Mouse (Mus musculus) cerebellum, adult 8-10 months (tissue): ENCODE data around the gene Gcnt2.
"Not testable (repeated sequence)": the region's sequence is repeated elsewhere in the genome, so short reads cannot be mapped to it uniquely, and the experiment has no call there.

Experiments
- DNase-seq: peaks from one replicate; pipeline ENCODE4 v3.0.0; 2022

Gcnt2 gene

DNA sequence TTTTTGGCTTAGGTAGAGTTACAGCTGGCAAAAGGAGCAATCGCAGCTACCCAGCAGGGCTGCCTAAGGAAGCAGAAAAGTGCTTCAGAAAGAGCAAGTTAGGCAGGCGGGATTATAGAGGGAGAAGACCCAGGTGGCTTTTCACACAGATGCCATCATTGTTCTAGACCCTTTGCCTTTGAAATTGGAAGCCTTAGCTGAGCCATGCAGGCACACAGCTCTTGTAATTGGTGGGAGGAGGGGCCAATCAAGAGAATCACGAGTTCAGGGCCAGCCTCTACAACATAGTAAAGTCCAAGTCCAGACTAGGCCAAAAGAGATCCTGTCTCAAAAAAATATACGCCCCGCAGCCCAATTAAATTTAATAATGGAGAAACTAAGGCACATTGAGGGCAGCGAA is 48.5 kb downstream of the Gcnt2 start:
- DNase-seq, result no peak

DNA sequence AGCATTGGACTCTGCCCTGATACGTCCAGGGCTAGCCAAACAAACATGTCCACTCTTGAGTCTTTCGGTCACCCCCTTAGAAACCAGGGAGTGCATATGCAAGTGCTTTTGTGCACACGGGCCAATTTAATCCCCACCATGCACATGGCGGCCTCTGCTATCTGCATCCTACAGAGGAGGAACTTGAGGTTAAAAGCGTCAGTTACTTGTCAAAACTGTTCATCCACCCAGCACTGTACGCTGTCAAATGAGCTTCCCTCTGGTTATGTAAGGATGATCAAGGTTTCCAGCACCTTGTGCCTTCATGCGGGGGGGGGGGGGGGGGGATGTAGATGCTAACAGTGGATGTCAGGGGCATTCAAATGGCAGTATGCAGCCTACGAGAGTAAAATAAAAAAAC is 49.5 kb downstream of the Gcnt2 start:
- DNase-seq, result no peak

DNA sequence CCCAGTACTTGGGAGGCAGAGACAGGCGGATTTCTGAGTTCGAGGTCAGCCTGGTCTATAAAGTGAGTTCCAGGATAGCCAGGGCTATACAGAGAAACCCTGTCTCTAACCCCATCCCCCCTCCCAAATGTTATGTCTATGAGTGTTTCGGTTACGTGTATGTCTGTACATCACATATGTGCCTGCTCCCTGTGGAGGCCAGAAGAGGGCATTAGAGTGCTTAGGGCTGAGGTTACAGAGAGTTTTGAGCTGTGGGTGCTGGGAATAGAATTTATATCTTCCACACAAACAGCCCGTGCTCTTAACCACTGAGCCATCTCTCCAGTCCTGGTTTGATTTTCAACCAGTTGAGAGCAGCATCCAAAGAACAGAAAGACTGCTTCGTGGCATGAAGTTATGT is 50.5 kb downstream of the Gcnt2 start:
- no peak for DNase-seq

DNA sequence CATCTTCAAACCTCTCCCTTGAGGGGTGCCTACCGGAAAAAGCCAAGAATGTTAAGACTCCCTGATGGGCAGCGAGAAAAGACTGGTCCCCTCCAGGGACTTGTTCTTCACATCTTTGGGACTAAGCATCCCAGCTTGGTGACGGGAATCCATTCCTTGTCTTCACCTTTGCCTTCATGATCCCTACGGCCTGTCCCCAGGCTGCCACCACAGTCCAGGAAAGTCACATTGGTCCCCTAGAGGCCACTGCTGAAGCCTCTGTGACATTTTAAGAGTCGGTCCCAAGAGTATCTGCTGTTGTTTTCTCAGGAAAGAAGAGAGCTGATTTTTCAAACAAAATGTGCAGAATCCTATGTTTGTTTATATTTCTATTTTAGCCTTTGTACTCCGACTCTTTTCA is 52.4 kb downstream of the Gcnt2 start:
- no peak for DNase-seq

DNA sequence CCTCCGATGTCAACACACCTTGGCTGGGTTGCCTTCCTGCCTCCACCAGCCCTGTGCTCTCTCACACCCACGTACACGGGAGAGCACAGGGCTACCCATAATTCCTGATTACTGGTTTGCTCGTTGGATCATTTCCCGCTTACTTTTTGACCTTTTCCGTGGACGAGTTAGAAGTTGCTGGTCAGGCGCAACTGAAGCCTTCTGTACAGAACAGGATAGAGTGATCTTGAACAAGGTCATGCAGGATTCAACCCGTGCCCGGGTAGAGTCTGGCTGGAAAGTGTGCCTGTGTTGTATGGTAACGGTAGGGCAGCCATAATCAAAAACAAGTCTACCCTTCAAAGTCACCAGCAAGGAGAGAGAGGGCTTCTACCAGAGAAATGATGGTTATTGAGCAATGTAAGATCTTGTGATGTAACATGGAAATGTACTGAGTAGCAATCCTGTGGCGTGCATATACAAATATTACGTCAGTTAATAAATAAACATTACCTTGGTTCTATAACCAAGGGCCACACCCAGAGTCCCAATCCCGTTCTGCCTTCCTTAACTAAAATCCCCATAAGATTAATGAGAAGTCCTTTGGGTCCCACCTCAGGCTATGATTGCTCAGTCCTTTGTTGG is 54.0 kb downstream of the Gcnt2 start:
- DNase-seq, result no peak

DNA sequence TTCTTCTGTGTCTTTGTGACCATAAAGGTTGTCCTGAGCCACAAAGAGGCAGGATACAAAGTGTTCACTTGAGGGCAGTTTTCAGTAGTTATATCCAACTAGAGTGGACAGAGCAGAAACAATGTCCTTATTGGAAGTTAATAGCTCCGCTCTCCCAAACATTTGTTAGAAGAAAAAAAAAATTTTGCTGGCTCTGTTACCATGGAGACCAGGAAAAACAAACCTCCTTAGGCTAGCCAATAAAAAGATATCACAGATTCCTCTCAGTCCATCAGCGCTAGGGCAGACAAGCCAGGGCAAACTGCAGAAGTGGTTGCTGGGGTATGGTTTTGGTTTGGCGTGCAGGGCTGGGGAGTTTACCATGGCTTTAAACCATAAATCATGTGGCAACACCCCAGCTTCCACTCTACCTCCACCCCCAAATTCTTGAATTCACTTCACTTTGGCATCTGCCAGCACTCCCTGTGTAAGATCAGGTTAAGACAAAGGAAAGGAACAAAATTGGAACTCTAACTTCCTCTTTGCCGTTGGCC is 54.6 kb downstream of the Gcnt2 start:
- no peak for DNase-seq

DNA sequence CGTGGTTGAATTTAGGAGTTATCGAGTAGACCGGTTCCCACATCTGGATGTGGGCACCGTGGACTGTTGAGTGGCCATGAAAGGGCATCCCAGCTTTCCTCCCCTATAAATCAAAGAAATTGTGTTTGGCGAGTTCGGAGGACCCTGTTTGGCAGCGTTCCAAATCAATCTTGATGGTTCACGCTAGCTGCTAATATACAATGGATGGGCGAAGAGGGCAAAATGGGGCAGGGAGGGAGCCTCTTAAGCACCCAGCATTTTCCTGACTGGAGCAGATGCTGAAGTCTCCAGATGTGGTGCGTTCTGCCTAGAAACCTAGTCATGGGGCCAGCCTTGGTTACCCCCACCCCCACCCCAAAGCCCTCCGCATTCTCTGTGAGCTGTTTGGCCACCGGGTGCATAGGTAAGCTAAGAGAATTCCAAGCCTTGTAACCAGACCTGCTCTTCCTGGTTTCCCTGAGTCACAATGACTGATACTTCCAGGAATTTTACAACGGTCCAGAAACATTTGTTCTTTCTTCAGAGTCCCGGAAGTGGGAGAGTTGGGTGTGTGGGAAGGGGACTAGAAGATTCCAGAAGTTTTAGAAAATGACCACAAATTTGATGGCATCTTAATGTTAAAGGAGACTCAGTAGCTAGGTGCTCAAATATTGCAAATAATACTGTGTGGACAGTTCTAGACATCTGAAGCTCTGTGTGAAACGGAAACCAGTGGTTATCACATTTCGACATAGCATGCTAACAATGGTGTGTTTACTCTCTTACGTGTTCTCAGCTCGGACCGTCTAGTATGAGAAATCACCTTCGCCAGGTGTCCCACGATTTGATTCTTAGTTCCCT is 57.0 kb downstream of the Gcnt2 start:
- DNase-seq, result no peak

DNA sequence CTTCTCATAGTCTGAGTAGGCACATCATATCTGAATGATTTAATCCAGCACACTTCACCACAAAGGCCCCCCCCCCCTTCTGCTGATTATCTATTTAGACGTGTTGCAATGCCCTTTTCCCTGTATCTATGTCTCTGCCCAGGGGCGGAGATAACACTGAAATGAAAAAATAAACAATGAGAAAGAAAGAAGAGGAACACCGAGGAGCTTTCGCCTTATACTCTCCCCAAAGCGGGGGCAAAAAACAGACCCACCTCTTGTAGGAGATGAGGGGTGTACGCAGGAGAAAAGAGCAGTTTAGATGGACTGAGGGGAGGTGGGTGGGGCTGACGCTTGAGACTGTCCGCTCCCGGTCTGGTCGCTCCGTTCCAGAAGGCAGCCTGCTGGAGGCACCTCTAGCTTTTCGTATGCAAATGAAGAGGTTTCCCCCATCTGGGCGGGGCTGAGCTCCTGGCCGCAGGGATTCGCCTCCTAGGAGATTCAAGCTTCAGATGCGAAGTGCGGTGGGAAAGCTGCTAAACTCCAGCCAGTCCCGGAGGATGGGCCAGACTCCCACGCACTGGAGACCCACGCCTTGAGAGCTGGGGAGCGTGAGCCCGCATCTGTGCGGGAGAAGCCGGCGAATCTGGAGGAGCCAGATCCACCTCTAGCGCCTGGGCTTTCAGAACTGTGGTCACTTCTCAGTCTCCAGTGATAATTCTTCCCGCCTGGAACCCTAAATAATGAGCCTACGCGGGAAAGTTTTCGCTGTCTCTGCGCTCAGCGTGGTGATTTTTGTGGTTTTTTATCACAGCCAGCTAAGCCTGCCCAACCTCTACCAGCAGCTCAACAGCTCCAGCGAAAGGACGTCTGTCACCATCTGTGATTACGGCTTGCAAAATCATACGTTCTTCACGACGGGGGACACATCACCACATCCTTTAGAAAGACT is 57.9 kb downstream of the Gcnt2 start:
- peak; percentile 3 for DNase-seq

DNA sequence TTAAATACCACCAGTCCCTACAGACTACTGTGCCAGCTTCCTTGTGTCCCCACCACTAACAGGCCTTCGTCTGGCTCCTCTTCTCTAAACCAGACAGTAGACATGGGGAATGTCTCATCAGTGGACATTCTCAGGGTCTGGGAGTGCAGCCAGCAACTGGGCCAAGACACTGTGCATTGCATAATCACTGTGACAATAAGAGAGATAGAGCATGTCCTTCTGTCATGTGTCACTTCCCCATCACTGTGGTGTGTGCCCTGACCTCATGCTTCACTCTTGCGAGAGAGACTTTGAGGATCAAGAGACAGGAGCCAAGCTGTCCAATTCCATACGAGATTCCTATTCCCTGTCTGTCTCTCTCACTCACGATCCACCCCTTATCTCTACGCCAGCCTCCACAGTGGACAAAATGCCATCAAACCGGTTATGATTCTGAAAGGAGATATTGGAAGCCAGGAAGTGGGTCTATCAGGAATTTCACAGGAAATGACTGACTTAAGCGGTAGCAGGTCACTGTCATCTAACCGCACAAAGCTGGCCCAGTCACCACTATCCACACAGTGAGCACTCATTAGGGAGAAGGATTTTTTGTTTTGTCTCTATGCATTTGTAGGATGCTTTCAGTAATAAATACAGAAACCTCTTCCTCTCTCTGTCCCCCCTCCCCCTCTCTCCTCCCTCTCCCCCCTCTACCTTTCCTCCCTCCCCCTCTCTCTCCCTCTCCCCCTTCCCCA is 61.9 kb downstream of the Gcnt2 start:
- DNase-seq, result no peak

DNA sequence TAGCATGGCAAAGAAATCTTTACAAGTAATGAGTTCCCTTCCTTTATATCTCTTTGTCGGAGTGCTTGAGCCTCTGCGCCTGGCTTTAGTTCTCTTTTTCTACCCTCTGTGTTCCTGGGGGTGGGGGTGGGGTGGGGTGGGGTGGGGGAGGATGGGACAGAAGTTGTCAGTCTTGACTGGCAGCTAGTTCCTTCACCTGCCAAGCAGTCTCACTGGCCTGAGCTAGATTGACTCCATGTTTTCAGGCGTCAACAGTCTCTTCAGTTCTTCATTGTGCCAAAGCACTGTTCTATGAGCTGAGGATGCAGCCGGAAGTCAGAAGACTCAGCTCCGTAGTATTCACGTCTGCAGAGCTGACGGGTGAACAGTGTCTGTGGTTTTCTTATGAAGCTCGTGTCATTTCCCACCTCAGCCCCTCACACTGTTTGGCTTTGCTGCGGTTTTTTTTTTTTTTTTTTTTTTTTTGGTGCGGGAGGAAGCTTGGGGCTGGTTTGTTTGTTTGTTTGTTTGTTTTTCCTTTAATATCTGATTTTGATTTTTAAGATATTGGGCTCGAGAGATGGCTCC is 62.8 kb downstream of the Gcnt2 start:
- DNase-seq, result no peak

DNA sequence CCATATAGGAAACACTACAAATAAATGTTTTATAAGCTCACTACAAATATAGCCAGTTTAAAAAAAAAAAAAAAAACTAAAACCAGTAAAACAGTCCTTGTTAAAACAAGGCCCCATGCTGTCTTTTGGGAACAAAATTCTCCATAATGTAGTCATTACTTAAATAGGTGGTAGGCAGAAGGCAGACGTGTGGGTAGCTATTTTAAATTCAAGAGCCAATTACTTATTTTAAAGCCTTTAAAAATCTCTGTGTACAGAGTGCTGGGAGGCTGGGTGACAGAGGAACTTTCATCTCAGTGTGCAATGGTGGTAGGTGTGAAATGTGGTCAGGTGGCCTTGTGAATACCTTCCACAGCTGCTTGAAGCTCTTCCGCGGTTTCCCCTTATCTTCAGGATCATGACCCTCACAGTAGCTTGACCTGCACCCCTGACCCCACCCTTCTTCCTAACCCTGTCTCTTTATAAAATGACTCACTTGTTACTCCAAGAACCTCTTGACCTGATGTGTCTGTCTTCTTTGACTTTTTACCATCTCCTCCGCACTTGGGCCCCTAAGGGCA is 64.3 kb downstream of the Gcnt2 start:
- DNase-seq, result no peak

DNA sequence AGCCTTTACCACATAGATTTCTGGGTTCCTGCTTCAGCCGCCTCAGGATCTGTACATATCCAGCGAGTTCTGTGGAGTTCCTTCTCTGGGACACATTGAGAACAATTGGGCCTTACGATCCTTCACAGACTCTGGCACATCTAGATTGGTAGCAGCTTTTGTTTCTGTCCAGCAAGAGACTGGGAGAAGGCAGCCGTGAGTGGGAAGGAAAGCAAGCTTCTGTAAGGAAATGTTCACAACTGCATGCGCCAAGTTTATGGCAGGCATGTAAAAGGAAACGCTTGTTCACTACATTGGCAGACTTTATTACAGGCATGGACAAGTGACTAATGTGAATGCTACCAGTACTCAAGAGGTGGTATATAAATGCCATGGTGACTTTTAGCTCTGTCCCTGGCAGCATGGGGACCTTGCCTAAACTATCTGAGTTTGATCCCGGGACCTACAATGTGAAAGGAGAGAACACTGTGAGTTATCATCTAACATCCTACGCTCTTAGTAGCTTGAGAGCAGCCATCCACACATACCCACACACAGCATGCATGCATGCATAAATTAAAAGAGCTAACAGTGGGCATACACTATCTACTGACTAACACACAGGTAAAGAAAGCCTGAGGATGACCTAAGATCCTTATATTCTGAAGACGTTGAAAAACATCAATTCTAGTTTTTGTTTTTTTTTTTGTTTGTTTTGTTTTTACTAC is 68.8 kb downstream of the Gcnt2 start:
- DNase-seq, result no peak

DNA sequence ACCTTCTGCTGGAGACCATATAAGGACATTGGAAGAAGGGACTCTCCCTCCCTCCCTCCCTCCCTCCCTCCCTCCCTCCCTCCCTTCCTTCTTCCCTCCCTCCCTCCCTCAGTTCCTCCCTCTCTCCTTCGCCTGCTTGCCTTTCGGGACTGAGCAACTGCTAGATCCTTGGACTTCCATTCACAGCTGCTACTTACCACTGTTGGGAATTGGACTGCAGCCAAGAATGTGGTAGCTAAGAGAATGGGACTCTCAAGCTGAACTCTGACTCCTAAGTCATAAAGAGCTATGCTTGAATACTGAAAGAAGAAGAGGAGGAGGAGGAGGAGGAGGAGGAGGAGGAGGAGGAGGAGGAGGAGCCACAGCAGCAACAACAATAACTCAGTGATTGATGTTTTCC is 72.3 kb downstream of the Gcnt2 start:
- DNase-seq, result not testable (repeated sequence)

DNA sequence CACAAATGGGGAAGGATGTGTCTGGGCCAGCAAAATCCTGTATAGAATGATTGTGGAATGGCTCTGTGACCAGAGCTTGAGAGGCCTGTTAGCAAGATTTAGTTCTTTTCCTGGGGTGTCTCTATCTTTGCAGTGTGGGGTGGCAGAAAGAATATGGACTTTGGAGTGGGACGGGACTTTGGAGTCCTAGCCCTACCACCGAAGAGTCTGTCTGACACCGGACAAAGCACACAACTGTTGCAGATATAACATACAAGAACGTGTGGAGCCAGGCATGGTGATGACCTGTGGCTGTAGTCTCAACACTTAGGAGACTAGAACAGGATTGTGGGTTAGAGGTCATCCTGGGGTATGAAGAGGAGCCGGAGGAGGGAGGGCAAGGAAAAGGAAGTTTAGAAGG is 73.0 kb downstream of the Gcnt2 start:
- DNase-seq, result no peak

DNA sequence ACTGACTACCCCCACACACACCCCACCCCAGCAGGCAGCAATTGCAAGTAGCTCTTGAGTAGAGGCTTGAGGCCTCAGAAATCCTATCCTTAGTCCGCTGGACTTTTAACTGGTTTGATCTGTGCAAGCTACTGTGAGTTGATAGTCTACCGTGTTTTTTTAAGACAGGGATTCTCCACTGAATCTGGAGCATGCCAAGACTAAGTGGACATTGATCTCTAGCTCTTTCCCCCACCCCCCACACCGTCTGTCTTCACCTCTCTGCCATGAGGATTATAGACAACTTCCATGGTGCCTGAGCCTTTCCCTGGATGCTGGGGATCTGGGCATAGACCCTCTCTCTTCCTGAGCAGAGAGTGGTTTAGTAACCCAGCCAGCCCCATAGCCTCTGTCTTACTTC is 74.8 kb downstream of the Gcnt2 start:
- DNase-seq, result no peak

DNA sequence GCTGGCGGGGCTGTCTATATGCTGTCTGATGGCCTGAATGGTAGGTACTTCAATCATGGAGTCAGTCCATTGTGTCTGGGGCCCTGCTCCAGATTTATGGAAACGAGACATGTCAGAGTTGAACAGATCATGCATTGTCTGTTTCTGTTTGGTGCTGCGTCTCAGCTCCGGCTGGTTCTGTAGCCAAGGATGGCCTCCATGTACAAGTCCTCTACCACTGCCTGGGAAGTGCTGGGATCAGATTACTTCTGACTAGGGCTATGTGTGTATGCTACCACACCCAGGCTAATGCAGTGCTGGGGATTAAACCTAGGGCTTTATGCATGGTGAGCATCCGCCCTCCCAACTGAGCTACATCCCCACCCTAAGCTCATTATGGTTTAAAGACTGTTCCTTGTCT is 78.0 kb downstream of the Gcnt2 start:
- DNase-seq, result no peak

DNA sequence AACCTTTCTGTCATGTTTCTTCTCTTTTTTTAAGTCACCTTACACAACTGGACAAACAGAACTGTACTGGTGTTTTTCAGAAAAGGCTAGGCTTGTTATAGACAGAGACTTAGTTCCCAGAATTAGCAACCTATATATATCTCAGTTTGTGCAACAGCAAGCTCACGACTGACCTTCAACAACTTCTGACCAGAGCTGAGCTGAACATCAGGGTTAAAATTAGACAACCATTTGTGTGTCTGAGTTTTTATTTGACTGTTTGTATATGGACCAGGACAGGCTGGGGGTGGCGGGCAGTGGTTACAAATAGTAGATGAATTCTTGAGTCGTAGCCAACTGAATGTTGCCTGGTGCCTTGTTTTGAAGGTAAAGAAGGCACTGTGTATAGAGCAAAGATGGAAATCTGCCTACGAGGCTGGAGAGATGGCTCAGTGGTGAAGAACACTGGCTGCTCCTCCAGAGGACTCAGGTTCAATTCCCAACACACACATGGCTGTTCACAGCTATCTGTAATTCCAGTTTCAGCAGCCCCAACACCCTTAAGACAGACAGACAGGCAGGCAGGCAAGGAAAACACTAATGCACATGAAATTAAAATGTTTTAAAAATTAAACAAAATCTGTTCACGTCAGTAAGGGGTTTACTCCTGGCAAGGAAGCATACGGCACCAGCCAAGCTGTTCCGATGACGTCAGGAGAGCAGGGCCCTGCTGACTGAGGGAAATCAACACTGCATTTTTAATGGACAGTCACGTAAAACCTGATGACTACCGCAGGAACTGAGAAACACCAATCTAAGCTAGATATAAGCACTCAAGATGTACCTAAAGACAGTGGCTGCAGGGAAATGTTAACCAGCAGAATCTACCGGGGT is 79.2 kb downstream of the Gcnt2 start:
- DNase-seq, result no peak

DNA sequence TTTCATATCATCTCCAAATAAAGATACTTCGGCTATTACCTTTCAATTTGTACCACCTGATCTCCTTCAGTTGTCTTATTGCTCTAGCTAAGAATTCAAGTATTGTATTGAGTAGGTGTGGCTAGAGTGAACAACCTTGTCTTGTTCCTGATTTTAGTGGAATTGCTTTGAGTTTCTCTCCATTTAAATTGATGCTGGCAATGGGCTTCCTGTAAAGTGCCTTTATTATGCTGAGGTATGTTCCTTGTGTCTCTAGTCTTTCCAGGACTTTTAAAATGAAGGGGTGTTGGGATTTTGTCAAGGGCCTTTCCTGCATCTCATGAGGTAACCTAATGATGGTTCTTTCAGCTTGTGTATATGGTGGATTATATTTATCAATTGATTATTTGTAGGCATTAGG is 83.5 kb downstream of the Gcnt2 start:
- no peak for DNase-seq

DNA sequence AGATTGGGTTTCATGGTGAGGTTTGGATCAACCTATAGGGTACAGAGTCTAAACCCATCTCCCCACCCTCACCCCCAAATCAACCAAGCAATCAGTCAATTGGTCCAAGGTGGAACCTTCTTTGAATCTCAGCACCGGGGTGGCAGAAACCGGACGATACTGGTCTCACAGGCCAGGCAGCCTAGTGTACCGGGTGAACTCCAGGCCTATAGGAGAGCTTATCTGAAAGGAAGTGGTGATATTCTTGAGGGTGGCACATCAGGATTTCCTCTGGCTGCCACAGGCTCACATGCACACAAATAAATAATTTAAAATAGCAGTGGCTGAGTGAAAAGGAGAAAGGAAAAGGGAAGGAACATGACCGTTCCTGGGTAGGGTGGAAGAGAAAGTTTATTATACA is 84.4 kb downstream of the Gcnt2 start:
- no peak for DNase-seq

DNA sequence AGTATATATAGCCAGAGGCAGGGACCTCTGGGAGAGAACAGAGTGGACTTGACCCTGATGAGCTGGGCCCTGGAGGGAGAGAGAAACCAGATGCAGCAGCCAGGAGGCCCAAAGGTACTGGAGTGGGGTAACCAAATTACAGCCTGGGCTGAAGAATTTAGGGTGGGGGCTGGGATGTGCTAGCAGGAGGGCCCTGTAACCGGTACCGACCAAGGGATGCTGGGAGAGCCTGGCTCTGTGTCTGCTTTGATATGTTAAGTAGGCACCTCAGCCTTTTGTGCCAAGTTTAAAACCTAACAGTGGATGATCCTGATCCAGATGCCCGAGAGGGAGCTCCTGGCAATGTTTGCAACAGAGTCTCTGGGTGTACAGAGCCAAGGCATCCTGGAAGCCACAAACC is 84.8 kb downstream of the Gcnt2 start:
- DNase-seq, result no peak
